Mouse (Mus musculus) B cell, adult 2 months (primary cell): Measurements from ENCODE around the gene Col5a1.
A peak's percentile ranks its signal among the peaks of the same experiment; 100 is the strongest.

Experiments used
- DNase-seq, 2 experiments: peaks; one replicate each; pipeline ENCODE4 v3.0.0; 2022

Col5a1 gene

DNA sequence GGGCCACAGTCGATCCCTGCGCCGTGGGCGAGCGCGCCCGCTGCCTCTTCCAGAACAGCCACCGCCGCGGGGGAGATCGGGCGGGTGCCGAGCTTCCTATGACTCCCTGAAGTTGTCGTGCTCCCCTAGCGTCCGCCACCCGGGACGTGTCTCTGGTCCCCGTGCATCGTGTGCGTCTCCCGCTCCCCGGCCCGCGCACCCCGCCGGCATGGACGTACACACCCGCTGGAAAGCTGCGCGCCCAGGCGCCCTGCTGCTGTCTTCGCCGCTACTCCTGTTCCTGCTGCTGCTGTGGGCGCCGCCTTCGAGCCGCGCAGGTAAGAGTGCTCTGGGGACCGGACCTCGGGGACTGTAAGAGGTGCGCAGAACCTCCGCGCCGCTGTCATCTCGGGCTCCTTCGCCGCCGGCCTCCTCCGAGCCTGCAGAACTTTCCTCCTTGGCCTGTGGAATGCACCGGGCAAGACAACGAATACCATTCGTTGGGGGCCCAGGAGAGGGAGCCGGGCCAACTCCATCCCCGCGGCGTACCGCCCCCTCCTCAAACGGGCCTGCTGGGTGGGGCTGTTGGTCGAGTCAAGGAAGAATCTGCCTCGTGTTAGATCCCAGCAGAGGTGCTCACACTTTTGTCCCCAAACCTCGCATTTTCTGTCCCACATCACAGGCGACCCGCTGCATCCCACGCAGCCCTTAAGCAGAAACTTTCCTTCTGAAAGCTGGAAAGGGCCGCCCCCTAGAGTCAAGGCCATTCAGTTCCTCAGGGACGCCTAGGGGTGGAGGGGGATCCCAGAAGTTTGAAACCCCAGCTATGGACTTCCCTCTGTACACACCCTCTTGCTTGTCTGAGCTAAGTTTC is 609 bp downstream of the Col5a1 start:
- DNase-seq = no peak

DNA sequence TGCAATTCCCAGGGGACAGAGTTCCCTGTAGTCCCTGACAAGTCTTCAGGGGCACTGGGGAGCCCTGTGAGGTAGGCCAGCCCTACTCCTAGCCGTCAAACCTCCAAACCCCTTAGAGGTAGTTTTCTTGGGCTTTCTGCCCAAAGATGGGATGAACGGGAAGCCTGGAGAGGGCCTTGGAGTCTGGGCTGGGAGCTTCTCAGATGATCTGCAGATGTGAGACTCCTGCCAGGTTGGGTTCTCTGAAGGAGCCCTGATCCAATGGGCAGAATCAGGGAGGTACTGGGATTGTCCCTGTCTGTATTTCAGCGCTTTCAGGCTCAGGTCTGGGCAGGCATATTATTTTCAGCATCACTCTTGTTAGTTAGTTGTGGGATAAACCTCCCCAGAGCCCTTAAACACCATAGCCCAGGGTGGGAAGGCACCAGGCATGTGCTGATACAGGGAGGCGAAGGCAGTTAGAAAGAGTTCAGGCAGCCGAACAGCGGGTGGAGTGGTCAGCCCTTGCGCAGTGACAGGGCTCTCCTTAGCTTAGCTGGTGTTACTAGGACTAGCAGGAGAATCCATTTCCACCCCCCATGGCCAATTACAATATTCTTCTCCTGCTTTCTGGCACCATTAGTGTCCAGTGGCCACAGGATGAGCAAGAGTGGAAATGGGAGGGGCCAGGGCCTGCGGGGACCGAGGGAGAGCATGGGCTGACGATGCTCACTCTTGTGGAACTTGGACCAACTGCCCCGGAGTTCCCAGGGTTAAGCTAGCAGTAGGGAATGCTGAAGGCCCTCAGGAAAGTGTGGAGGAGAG is 1.4 kb downstream of the Col5a1 start:
- no peak for DNase-seq

DNA sequence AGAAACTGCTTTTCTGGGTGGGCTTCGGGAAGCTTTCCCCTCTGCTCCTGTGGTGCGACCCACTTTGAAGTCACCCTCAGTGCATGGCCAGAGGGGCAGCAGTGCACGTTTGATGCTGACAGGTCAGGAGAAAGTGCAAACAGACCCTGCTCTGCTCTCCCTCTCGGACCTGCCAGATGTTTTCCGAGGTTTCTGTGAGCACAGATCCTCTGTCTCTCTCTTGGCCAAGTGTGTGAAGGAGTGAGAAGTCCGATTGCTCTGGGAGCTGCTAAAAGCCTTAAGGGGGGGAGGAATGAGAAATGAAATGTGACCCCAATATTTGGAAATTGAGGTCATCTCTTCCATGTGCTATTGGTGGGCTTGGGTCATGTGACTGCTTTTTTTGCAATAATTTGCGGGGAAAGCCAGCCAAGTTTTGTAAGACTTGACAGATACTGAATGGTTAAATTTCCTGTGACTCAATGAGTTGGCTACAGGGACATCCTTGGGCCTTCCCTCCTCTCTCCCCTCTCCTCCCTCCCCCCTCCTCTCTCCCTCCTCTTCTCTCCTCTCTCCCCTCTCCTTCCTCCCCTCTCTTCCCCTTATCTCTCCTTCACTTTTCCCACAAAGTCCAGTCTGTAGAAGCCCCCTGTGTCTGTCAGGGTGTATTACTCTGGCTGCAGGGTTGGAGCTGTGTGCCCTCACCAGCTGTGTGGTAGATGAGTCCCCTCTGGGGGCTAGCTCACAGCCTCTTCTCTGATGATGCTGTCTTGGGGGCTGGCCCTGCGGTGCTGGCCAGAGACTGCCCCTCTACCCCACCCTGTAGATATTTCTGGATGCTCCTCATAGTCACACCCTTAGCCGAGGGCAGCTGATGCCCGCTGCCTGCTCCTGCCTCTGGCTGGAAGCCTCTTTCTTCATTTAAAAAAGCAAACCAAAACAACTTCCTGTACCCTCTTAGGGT is 2.6 kb downstream of the Col5a1 start:
- no peak for DNase-seq

DNA sequence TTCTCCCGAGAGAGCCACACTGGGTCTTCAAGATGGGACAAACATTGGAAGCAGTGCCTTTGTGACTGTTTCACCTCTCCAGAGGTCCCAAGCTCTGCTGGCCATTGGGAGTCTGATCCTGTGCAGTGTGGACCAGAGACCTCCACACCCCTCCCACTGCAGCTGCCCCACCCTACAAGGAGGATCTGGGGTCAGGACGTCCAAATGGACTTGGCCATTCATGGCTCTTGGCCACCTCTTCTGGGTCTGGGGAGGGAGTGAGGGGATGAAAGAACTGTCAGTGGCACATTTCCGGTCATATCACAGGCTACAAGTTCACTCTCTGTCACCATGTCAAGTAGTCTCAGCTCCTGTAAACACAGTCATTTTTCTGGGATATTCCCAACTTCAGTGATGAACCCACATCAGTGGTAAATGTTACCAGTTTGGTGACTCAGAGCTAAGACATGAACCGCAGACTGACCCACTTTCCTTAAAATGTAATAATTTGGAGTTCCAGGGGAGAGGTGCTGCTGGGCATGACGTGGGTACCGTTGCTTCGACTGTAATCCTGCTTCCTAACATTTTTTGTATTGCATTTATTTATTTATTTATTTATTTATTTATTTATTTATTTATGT is 5.8 kb downstream of the Col5a1 start:
- DNase-seq = no peak

DNA sequence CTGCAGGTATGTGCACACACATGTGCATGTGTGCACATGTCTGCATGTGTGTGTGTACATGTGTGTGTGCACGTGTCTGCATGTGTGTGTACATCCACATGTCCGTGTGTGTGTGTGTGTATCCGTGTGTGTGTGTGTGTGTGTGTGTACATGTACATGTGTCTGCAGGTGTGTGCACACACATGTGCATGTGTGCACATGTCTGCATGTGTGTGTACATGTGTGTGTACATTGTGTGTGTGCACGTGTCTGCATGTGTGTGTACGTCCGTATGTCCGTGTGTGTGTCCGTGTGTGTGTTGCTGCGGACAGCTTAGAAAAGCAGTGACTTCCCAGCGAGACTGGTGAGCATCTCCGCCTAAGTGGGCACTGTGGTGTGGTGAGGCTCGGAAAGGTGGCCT is 6.8 kb downstream of the Col5a1 start:
- DNase-seq = no peak

DNA sequence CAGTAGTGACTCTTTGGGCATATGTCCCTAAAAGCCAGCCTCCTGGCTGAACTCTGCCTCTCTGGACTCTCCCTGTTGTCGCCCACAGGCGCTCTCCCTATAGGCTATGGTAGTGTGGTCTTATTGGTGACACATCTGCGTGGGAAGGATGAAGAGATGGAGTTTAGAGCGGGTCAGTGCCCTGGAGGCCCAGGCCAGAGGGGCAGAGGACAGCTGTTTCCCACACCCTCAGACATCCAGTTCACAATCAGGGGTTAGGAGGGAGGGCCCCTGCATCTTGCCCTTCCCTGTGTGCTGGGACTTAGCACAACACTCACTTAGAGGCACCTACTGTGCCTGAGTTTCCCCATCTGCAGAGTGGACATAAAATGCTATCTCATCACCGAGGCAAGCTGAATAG is 8.8 kb downstream of the Col5a1 start:
- no peak for DNase-seq

DNA sequence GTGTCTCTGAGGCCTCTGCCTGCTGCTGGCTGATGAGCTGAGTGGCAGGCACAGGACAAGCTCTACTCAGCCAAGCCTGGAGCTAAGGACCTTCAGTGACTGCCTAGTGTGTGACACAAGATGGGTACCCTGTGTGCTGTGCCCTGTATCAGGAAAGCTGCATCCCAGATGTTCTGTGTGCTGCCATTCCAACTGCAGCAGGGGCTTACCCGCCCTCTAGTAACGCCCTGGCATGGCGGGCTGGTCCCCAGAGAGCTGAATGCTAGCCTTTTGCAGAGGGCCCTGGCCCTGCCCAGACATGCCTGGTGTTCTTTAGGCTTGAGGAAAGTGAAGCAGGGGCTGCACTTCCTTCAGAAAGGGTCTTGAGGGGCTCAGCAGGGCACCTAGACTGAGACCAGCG is 9.4 kb downstream of the Col5a1 start:
- DNase-seq = no peak

DNA sequence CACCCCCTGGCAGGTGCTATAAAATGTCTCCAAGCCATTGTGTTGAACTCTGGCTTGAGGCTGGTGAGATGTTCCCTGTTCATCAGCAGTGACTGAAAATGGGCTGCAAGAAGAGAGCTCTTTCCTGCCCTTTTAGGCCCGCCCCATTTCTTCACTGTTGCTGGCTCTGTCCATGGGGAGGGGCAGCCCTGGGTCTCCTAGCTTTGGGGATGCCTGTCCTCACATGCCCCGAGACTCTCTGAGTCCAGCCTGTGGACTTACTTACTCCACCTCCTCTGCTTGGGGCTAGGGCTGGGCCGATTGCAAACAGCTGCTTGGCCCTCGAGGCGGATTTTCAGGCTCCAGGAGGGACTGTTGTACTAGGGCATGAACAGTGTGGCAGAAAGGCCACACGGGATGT is 10.9 kb downstream of the Col5a1 start:
- no peak for DNase-seq

DNA sequence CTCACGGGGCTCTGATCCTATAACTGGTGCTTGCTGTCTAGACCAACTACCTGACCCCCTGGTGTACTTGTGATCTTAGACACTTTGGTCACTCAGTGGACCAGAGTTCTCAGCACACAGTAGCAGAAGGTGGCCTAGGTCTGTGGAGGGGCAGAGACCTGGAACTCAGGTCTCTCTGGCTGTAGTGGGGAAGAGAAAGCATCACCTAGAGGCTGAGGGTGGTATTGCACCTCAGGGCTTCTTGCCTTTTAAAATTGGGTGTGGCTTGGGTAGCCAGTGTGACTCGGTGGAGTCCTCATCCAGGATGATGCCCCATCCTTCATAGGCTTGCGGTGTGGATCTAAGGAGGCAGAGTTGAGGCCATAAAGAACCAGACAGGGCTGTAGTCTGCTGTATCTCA is 13.7 kb downstream of the Col5a1 start:
- DNase-seq = peak; percentile 49 to 57

DNA sequence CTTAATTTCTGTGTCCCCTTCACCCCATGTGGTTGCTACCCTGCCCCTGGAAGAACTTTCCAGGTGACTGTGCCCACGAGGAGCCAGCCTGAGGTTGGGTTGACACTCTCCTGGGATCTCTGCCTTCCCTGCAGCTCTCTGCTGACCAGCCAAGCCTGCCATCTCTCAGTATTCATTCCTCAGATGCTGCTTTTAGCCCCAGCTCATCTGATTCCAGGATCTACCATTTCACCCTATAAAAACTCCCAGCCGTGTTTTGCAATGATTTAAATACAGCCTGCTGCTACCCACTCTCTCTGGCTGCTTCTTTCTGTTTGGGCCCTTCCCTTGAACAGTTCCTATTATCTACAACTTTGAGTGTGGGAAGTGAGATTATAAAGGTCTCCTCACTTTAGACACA is 14.9 kb downstream of the Col5a1 start:
- no peak for DNase-seq

DNA sequence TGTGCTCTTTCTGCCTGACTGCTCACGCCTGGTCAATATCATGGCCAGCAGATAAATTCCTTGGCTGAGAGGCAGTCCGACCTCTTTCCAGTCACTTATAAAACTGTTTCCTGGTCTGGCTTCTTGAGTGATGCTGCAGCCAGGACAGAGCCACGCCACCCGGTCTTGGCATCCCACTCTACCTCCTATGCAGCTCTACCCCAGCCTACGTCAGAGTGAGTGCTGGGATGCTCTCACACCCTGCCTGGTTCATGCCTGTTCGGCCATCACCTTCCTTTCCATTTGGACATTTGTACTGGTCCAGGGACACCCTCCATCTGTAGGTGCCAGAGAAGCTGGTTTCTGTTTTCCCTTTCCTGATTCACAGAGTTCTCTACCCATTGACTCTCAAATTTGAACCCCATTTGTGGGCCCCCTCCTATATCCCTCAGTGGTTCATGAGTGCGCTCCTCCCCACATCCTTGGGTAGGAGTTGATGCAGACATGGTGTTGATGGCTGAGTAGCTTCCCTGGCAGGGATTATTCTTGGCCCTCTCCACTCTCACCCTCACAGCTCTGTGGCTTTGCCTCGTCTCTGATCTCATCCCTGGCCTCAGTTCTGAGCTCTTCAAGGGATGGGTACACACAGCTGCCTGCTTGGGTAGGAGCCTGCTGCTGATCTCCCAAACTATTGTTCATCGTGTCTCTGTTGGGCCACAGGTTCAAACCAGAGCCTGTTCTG is 15.5 kb downstream of the Col5a1 start:
- DNase-seq = no peak

DNA sequence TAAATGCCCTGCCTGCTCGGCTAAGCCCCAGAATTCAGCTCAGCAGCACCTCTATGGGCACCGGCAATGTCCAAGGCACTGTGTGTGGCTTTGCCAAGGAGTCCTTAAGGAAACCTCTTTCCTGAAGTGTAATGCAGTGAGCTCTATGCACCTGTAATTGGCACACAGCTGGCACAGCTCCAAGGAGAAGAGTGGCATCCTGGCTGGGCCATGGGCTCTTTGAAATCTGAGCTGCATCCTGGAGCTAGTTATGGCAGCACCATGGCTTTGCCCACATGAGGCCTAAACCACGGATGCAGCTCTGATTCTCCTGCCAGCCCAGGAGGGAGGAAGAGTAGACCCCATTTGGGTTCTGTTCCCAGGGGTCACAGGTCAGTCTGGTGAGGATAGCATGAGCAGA is 16.1 kb downstream of the Col5a1 start:
- DNase-seq = no peak

DNA sequence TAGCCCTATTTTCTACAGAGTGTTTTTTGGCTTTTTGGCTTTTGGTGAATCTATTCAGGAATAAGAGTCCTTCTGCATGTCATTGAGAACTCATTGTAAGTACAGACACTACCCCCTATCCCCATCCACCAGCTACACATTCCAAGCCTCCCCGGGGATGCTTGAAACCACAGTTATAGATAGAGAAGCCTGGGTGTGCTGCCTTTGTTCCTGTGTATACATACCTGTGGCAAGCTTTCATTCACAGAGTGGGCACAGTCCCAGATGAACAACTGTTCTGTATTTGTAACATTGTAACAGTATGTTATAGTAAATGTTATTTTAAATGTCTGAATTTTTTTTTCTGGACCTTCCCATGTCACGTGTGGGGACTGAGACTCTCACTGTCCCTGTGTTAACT is 19.2 kb downstream of the Col5a1 start:
- no peak for DNase-seq

DNA sequence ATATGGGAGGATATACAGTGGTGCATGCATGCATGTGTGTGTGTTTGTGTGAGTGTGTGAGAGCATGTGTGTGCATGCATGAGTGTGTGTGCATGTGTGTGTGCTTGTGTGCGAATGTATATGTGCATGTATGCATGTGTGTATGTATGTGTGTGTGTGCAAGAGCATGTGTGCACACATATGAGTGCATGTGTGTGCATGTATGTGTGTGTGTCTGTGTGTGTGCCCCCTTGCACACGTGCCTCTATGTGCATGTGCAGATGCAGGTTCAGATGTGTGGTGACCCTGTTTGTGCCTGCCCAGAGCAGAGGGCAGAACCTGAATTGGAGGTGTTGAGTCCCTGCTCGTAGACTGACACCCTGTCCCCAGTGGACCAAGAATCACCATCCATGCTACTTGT is 24.3 kb downstream of the Col5a1 start:
- no peak for DNase-seq

DNA sequence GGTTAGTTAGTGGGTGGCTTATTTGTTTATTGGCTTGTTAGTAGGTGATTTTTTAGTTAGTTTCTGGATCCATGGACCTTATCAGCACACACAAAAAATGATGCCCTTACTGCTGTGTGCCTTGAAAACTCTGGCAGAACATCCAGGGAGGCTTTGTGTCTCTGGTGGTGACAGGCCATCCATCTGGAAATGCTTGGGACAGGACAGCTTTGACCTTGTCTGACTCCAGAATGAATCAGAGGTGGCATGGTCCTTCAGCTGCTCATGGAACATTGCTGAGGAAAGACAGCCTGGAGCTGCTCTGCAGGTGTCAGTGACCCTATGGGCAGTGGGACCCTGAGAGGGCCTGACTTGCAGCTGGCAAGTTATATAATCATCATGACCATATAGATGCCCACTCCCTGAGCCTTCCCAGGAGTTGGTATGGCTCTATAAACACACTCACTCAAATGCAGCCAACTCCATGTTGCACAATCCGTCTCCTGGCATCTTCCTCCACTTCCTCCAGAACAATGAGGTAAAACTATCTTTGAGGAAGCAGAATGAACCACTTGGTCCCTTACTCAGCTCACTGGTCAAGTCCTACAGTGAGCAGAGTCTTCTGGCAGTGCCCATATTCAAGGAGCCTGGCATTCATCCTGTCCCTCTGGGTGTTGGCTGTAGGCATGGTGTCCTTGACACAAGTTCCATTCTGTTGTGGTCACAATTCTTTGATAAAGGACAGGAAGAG is 26.5 kb downstream of the Col5a1 start:
- DNase-seq = no peak

DNA sequence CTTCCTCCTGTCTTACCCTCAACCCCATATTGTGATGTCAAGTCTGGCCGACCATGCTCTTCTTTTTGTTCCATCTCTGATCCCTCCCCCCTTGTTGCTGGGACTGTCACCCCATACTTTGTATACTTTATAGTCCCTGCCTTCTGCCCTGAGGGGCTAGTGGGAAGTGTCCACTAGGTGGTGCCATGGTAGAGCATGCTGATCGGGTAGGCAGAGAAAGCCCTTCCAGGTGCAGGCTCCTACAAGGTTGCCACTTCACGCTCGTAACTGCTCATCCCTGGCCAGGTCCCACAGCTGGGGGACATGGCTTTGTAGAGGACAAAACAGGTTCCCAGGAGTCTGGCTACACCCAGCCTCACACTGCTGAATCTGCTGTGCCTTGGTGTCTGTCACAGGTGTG is 29.5 kb downstream of the Col5a1 start:
- DNase-seq = no peak

DNA sequence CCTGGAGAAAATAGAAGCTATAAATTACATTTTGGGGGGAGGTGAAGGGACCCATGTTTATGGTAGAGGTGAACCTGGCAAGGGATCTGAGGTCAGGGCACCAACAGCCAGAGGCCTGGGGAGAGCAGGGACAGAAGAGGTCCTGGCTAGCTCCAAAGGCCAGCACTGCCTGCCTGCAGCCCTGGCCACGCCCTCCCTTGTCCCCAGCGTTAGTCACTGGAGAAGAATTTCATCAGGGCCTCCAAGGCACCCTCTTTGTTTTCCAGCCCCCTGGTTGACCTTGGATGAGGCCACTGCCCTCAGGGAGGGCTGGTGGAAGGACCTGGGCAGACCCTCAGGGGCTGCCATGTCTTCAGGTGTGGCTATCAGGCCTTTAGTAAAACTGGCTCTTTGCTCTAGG is 30.1 kb downstream of the Col5a1 start:
- DNase-seq = no peak

DNA sequence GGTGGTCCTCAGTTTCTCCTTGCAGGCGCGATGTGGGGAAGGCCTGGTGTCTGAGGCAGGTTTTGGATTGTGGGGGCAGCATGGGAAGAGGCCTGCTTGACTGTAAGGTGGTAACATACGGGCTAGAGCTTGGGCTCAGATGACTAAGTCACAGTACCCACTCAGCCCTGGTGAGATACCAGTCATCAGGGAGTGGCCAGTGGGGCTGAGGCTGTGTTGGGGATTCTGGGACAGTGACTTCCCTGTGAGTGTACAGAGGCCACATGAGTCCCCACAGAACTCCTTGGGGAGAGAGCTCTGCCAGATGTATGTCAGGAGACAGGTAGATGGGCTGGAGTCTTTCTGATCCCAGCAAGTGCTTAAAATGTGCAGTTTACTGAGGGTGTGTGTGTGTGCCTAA is 31.0 kb downstream of the Col5a1 start:
- DNase-seq = no peak

DNA sequence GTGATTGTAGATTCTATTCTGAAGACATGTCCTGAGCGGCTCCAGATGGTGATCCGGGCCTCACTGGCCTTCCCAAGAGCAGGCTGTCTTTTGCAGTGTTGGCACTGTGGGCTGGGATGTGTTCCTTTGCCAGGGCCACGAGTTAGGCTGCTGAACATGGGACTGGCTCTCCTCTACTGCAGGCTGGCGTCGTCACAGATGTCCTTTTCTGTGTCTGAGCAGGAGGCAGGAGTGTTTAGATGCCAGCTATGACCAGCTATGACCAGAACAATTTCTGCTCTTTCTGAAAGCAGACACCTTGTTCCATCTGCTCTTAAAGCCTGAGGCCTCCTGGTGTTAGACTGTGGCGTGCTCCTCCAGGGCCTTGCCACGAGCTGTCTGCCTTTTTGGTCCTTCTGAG is 31.9 kb downstream of the Col5a1 start:
- no peak for DNase-seq

DNA sequence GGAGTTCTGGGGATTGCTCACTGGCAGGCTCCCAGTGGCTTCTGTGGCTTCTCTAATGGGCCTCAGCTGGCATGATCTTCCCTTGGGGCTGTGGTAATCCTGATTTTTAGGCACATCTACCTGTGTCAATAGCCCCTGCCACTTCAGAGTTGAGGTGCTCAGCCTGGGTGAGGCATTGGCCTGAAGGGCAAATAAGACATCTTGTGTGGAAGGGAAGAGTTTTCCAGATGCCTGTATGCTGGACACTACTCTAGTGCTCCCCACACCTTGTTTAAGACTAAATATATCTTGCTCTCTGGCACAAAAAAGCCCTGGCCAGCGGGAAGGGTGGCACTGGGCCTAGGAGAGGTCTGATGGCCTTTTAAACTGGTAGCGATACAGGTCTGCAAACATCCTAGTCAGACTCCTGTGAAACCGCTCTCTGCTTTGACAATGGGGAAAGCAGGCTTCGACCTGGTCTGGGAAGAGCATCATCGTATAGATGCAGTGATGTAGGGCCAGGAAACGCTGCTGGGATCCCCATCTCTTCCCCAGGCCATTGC is 33.2 kb downstream of the Col5a1 start:
- no peak for DNase-seq

DNA sequence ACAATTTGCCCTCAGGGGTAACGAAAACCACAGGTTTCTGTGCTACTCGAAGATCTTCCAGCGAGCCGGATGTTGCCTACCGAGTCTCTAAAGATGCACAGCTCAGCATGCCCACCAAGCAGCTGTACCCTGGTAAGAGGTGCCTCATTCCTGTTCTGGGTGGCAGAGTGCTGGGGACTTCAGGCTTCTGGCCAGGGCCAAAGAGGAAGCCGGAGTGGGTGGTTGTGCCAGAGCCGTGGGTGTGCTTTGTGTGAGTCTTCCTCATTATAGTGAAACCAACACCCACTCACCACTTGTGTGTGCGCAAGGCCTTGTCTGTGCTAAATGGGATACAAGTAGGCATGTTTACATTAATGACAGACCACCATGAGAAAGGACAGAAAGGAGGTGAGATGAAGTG is 35.8 kb downstream of the Col5a1 start:
- no peak for DNase-seq
